Mouse (Mus musculus) MEL (cell line): ENCODE measurements around the gene Tomm40l.

Experiments
- CTCF ChIP-seq, 3 experiments: IDR thresholded peaks in 2 of 3; conservative IDR thresholded peaks in 1 of 3; 2 replicates each; pipeline ENCODE4 v1.5.1; 2011 to 2012; ENCODE audit warnings: low read length in 3 of 3, low read depth in 2 of 3, mild to moderate bottlenecking in 2 of 3, improper control_type of control experiment in 1 of 3, inconsistent platforms in 1 of 3, mixed read lengths in 1 of 3, moderate library complexity in 1 of 3; ENCODE audit not compliant: control insufficient read depth in 1 of 3, insufficient read depth in 1 of 3, poor library complexity in 1 of 3, severe bottlenecking in 1 of 3
- E2F4 ChIP-seq: IDR thresholded peaks from 2 replicates; pipeline ENCODE4 v1.6.1; 2011; ENCODE audit warnings: low read depth, low read length, improper control_type of control experiment, borderline replicate concordance
- ETS1 ChIP-seq: IDR thresholded peaks from 2 replicates; pipeline ENCODE4 v1.6.1; 2012; ENCODE audit warnings: low read depth, mild to moderate bottlenecking, inconsistent platforms, low read length, improper control_type of control experiment, moderate library complexity
- POLR2A ChIP-seq, 2 experiments: IDR thresholded peaks; 2 replicates each; pipeline ENCODE4 v1.6.1; 2011 to 2012; ENCODE audit warnings: low read length in 2 of 2, mild to moderate bottlenecking in 2 of 2, control low read depth in 1 of 2, improper control_type of control experiment in 1 of 2, low read depth in 1 of 2, moderate library complexity in 1 of 2; ENCODE audit not compliant: control insufficient read depth in 1 of 2, insufficient read depth in 1 of 2, poor library complexity in 1 of 2
- ZNF384 ChIP-seq: IDR thresholded peaks from 2 replicates; pipeline ENCODE4 v1.6.1; 2012; ENCODE audit warnings: low read depth, mild to moderate bottlenecking, inconsistent platforms, low read length, improper control_type of control experiment

- TF ChIP-seq E2F4 (no peak), CTCF (IDR thresholded peaks at IDR 0.05 in 2 of 3, conservative IDR thresholded peaks at IDR 0.05 in 1 of 3; ENCODE audit: control insufficient read depth in 1 of 3, insufficient read depth in 1 of 3, low read depth in 2 of 3, low read length in 3 of 3, poor library complexity in 1 of 3, severe bottlenecking in 1 of 3) (no peak), ETS1 (no peak), ZNF384 (no peak), POLR2A (IDR thresholded peaks at IDR 0.05; ENCODE audit: control insufficient read depth in 1 of 2, insufficient read depth in 1 of 2, low read depth in 1 of 2, low read length in 2 of 2, poor library complexity in 1 of 2) (no peak)
Observed at GRCm38 (mm10) chr1:171195046-171195822, 27.1 kb downstream of the Tomm40l start.
